Mouse (Mus musculus): Measurements from ENCODE around the gene Ap4e1.
"Not testable (repeated sequence)": the region's sequence is repeated elsewhere in the genome, so short reads cannot be mapped to it uniquely, and the experiment has no call there.

Gene Ap4e1

GRCm38 (mm10) chr2:127077611-127078010 lies 69.1 kb downstream of the Ap4e1 start:
- DNase-seq (ENCODE audit: low spot score): no peak

- DNase-seq (ENCODE audit: low spot score): not testable (repeated sequence)
Measured at GRCm38 (mm10) chr2:127079066-127079465, 70.5 kb downstream of the Ap4e1 start.

- DNase-seq (ENCODE audit: low spot score): no peak
Measured at GRCm38 (mm10) chr2:127079881-127080590, 71.5 kb downstream of the Ap4e1 start.

GRCm38 (mm10) chr2:127080591-127081218 lies 72.2 kb downstream of the Ap4e1 start:
- no peak for DNase-seq (ENCODE audit: low spot score)

GRCm38 (mm10) chr2:127086235-127086634 lies 77.7 kb downstream of the Ap4e1 start:
- no peak for DNase-seq (ENCODE audit: low spot score)

GRCm38 (mm10) chr2:127090151-127090550 lies 81.6 kb downstream of the Ap4e1 start:
- DNase-seq (ENCODE audit: low spot score): not testable (repeated sequence)

GRCm38 (mm10) chr2:127092000-127092399 lies 83.5 kb downstream of the Ap4e1 start:
- DNase-seq (ENCODE audit: low spot score): no peak

- no peak for DNase-seq (ENCODE audit: low spot score)
Measured at GRCm38 (mm10) chr2:127108986-127109385, 100.5 kb downstream of the Ap4e1 start.

Measured in spleen, adult 12 weeks (tissue).